Mouse (Mus musculus) heart, adult 11 months (tissue): ENCODE measurements at regions not wholly inside any gene's neighbourhood (a gene's known extent, or its start where the extent isn't known, plus 50 kb on each side); places are given as distances from the start of the nearest gene placed in this dataset.
A peak's percentile ranks its signal among the peaks of the same experiment; 100 is the strongest.

Experiments used
- DNase-seq: peaks from one replicate; pipeline ENCODE4 v3.0.0; 2022

DNA sequence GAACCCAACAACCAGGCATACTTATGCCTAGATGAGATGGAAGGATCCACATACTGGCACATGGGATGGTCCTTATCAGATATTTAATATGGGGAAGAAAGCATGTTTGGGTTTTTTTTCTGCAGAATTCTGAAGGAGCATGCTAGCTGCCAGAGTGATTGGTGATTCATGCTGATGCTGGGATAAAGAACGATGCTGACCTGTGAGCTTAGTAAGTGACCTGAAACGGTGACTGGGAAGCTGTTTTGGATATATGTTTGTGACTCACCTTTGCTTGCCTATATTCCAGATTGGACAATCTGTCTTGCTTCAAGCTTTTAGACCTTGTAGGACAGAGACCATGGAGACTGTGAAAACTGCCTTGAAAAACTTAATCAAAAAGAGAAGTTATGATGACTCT, 974.8 kb downstream of the Grik2 start:
- peak; percentile 23 for DNase-seq

DNA sequence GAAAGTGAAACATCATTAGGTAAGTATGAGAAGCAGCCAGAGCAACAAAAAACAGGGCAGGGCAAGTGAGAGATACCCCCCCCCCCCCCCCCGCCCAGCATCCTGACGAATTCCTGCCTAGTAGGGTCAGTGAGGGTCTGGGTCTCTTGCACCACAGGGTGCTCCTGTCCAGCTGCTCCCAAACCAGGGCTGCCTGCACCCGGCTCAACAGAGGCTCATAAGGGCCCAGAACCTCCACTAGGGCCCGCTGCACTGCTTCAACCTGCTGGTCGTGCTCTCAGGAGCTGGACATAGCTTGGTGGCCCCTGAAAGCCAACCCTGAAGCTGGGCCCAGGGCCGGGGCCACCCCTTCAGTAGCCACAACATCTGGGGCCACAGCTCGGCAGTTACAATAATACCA, 978.4 kb downstream of the Grik2 start:
- DNase-seq, result peak; percentile 82

DNA sequence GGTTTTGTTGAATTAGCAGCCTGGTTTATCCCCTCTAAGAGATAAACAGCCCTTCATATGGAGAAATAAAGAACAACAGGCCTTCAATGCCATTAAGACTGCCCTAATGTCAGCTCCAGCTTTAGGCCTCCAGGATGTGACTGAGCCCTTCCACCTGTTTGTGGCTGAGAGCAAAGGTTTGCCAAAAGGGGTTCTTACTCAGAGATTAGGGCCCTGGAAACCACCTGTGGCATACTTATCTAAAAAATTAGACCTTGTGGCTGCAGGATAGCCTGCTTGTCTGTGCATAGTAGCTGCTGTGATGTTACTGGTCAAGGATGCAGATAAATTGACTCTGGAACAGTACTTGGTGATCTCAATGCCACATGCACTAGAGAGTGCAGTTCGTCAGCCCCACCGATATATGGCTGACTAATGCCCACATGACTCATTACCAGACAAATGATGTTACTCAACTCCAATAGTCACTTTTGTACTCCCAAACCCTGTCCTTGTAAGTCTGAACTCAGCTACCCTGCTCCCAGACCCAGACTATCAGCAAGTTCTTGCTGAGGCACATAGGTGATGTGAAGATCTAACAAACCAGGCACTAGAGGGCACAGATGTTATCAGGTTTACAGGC, 1018.6 kb downstream of the Grik2 start:
- no peak for DNase-seq

DNA sequence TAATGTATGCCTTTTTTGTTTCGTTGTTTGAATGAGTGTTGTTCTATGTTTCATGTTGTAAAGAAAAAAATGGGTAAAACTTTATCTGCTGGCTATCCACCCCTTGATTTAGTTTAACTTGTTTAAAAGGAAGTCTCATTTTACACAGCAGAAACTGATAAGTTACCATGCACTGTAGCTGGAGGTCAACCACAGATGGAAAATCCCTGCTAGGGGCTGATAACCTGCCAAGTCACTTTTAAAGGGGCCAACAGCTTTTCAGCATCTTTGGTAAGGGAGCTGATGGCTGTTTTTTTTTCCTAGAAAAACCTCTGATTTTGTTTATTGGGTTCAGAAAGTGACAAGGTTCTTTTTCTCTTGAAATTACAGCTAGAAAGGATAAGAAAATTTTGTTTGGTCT, 1050.6 kb downstream of the Grik2 start:
- DNase-seq, result no peak

DNA sequence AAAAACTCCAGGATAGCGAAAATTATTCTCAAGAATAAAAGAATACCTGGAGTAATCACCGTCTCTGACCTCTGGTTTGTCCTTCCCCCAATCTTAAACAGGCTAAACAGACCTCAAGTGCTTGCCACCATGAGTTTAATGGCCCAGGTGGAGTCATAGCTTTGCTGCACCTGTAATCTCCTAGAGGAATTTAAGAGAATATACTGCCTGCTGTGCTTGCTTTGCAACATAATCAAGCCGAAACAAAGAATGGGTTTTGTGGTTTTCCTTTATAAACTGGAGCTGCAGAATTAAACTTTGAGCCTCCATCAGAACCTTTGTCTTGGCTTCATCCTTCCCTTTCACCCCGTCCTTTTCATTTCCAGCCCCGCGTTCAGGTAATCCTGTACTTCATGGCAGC, 1051.7 kb downstream of the Grik2 start:
- DNase-seq, result no peak
